Mouse (Mus musculus) brain, embryonic 14.5 days (tissue): ENCODE results near the gene Luc7l2.

Experiments
- CTCF ChIP-seq: fragments of 200-500 bp; IDR thresholded peaks from 2 replicates; pipeline ENCODE4 v1.5.1; 2012; ENCODE audit warnings: inconsistent platforms, mild to moderate bottlenecking, moderate library complexity, borderline replicate concordance; ENCODE audit not compliant: insufficient read depth, insufficient read length; ENCODE audit errors: extremely low read depth
- POLR2A ChIP-seq: fragments of 200-500 bp; IDR thresholded peaks from 2 replicates; pipeline ENCODE4 v1.6.1; 2012; ENCODE audit warnings: mild to moderate bottlenecking, inconsistent platforms, borderline replicate concordance; ENCODE audit not compliant: poor library complexity, insufficient read depth, insufficient read length, severe bottlenecking; ENCODE audit errors: extremely low read depth

DNA sequence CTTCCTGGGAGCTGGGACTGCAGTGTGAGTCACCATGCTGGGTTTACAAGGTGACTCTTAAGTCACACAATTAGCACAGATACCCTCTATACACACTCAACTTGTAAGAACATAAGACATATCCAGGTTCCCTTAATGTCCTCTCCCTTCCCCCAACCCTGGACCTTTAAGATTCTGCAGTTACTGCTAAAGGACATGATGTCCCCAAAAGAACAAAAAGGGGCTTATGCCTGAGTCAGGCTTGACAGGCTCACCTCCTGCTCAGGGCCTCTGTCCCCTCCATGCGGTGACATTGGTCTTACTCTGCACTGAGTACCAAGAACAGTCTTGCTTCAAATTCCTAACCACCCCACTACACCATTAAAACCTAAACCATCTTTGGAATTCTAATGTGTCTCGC is 81.7 kb downstream of the Luc7l2 start:
- TF ChIP-seq CTCF (no peak), POLR2A (no peak)
